Mouse (Mus musculus): ENCODE measurements around the gene Nosip.
"Not testable (repeated sequence)": the region's sequence is repeated elsewhere in the genome, so short reads cannot be mapped to it uniquely, and the experiment has no call there.

Gene Nosip

GRCm38 (mm10) chr7:45121404-45121803, 59.2 kb downstream of the Nosip start:
- peak; percentile 84 to 92 for DNase-seq

GRCm38 (mm10) chr7:45121966-45122365, 59.7 kb downstream of the Nosip start:
- DNase-seq = no peak

DNA sequence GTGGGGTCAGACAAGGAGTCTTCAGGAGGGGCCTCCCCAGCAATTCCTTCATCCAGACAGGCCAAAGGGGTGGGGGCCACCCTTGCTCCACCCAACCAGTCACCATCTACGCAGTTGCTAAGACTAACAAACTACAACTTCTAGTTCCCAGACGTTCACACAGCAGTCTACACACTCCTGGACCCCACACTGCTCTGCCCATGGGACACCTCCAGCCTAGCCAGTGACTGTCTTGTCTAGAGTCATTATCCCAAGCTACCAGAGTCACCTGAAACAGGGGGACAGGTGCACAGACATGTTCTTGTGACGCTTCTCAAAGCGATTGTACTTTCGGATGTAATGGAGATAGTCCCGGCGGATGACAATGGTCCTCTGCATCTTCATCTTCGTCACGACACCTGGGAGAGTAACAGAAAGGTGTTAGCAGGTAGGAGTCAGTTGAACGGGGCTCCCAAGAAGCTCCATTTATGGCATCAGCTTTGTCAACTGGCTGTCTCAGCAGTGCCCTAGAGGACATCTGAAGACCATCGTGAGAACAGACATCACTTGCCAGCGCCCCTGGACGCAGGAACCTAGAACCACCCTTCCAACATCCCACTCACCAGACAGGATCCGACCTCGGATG, 60.4 kb downstream of the Nosip start:
- DNase-seq = no peak

DNA sequence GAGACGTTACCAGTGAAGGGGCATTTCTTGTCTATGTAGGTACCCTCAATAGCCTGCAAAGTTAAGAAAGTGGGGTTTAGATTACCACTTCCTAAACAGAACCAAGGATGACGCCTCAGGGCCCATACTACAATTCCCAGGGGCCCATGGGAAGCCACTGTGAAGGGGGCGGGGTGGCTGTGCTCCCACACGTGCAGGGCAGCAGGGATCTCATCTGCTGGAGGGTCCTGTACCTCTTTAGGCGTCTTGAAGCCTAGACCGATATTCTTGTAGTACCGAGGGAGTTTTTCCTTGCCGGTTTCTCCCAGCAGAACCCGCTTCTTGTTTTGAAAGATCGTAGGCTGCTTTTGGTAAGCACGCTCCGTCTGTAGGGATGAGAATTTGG, 60.9 kb downstream of the Nosip start:
- no peak for DNase-seq

DNA sequence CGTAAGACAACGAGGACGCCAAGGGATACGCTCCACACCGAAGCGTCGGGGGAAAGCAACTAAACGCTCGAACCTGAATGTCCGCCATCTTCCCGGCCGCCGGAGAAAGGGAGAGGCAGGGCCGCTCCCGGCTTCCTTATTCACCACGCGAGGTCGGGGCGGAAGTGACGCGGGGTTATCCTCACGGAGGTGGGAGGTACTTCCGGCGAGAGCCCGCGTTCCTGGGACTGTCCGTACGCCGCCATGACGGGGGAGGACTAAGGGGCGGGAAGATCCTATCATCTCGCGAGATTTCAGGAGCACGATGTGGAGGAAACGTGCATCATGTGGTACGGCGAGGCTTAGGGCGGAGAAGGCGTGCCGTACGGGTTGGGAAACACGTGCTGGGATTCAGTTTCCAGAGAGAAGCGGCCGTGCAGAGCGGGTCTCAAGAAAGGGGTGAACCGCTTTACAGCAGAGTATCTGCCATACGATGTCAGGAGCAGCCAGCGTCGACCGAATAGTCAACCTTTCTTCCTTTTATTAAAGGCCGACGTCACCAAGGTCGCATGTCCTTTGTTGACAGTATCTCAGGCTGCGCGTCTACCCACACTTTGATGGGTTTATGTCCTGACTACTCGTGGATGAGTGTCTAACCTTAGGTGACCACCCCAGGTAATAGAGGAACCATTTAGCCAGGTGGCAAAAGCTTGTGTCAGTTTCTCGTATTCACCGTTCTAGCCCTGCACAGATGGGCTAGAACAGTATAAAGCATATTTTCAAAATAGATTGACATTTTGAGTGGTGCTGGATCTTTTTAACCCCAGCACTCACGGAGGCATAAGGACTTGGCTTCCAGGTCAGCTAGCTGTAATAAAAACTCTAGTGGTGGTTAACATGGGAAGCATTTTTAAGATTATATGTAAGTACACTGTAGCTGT, 62.3 kb downstream of the Nosip start, which contains the start of gene Rps11:
Gene Rps11, minus strand, starts transcription at position 216 of the 920 bp plus-strand sequence.
- DNase-seq = peak; percentile 98 to 99

- no peak for DNase-seq
These were observed 62.9 kb downstream of the Nosip start for GRCm38 (mm10) chr7:45125144-45125600.

DNA sequence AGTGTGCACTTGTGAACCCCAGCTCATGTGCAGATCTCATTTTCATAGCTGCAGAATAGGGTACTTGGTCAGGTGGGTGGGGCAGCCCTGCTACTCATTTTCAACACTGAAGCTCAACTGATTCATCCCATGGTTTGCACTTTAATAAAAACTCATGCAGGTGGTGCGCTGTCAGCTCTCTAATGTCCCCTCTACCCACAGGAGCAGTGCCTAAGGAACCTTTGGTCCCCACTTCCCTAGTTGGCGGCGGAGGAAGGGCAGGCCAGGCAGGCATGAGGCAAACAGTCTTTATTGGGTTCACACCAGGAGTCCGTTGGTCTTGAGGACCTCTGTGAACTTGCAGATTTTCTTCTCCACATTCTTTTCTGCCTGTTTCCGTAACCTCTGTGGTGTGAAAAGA, 63.4 kb downstream of the Nosip start:
- DNase-seq = not testable (repeated sequence)

GRCm38 (mm10) chr7:45126147-45126843, 64.1 kb downstream of the Nosip start:
- DNase-seq = no peak

DNA sequence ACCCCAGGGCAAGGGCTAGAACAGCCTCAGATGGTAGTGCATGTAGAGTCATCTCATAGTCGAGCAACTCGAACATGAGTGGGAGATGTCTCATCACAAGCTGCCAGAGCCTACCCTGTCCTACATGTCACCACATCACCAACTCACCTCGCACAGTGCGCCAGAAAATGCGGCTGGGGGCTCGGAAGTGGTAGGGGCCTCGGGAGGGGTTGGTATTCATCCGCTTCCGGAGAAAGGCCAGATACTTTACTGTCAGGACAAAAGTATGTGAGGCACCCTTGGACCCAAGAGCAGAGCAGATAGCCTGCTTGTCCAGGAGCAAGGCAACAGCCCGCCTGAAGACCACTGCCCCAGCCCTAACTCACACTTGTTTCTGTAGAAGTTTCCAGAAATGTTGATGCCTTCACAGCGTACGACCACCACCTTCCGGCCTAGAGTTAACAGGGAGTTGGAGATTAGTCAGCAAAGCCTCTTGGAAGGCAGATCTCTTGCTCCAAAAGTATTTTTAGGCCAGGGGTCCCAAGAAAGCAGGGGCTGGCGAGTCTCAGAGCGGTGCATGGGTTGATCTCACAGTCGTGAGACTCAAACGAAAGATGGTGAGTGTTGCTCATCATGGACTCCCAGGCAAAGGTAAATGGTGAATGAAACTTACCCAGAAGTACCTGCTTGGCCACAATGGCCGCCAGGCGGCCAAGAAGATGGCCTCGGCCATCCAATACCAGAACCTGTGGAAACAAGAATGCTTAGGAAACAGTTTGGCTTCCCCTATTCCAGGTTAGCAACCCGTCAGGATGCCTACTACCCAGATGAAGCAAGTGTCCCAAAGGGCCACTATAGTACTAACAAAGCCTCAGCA, 64.8 kb downstream of the Nosip start:
- no peak for DNase-seq
